ENCODE assay signal across 20 mouse cellular contexts in genomic region chr1:152786953-152787352, GRCm38 (mm10). TPM values are rescaled to one million over a fixed set of nuclear protein-coding genes. Genes with fewer than 3 reads are reported as not detected.
"Had no signal": no experiment of that assay in that cellular context is flagged by ENCODE, and none has a peak within 500 bp of the region (broad histone marks: within the 10 kb centered on the region; RNA-seq: fewer than 3 reads in every experiment).

No protein-coding gene starts in this region.

- H3K4me2 ChIP-seq: limb, embryonic 15.5 days; liver, embryonic 15.5 days; midbrain, embryonic 12.5 days; neural tube, embryonic 15.5 days had no signal

- ATAC-seq: midbrain, embryonic 16.5 days had no signal

- H3K4me3 ChIP-seq: limb, embryonic 15.5 days; liver, embryonic 15.5 days; midbrain, embryonic 12.5 days; myocyte; neural tube, embryonic 15.5 days had no signal

- H3K9ac ChIP-seq: limb, embryonic 15.5 days; liver, embryonic 15.5 days; midbrain, embryonic 12.5 days; neural tube, embryonic 15.5 days had no signal

- H3K9me3 ChIP-seq: limb, embryonic 15.5 days; liver, embryonic 15.5 days; neural tube, embryonic 15.5 days had no signal

- H3K27ac ChIP-seq: kidney, postnatal 0 days; limb, embryonic 15.5 days; liver, embryonic 15.5 days; midbrain, embryonic 12.5 days; neural tube, embryonic 15.5 days had no signal

- H3K27me3 ChIP-seq: limb, embryonic 15.5 days; liver, embryonic 15.5 days; neural tube, embryonic 15.5 days had no signal

- H3K36me3 ChIP-seq: limb, embryonic 15.5 days; liver, embryonic 15.5 days; midbrain, embryonic 12.5 days; neural tube, embryonic 15.5 days had no signal

- DNase-seq: kidney, adult 11 months; kidney, adult 9 months; layer of hippocampus, adult 9-11 months; layer of hippocampus, postnatal 36 days; spleen, adult 18-20 months; thymus, postnatal 36 days had no signal

RNA-seq across cellular contexts. Expression of gene Apobec4, which starts 36.6 kb away (rescaled TPM):
- total RNA-seq: layer of hippocampus, adult 18-20 months; layer of hippocampus, postnatal 36 days; left cerebral cortex, adult 8-10 months; left cerebral cortex, postnatal 25 days; megakaryocyte-erythroid progenitor cell, adult 5-6 weeks had no signal
- polyA plus RNA-seq: kidney, postnatal 0 days; limb, embryonic 15.5 days; liver, embryonic 15.5 days; midbrain, embryonic 12.5 days; midbrain, embryonic 16.5 days; myocyte; neural tube, embryonic 11.5 days; stomach, embryonic 14.5 days; thymus, postnatal 0 days had no signal
